Mouse (Mus musculus): ENCODE results near the gene Bcap29. TPM values are rescaled to one million over a fixed set of nuclear protein-coding genes. Genes with fewer than 3 reads are reported as not detected.
"Not testable (repeated sequence)": the region's sequence is repeated elsewhere in the genome, so short reads cannot be mapped to it uniquely, and the experiment has no call there.

Bcap29 gene
- polyA plus RNA-seq, 1 experiment from 2014 or later = 30.0 TPM

DNA sequence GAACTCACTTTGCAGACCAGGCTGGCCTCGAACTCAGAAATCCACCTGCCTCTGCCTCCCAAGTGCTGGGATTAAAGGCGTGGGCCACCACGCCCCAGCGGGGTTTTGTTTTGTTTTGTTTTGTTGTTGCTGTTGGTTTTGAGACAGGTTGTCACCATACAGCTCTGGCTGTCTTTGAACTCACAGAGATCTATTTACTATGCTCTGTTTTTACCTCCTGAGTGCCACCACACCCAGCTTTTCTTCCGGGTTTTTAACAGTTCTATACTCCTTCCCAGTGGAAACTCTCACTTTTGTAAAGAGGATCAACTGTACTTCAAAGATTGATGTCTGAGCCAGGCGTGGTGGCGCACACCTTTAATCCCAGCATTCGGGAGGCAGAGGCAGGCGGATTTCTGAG is 6.1 kb downstream of the Bcap29 start:
- H3K4me1 ChIP-seq (ENCODE audit: control insufficient read depth, insufficient read depth, low read depth, low read length); ATAC-seq; H3K27me3 ChIP-seq (replicated peaks; ENCODE audit: control insufficient read depth, insufficient read depth, low read length); H3K36me3 ChIP-seq (ENCODE audit: control insufficient read depth, insufficient read depth, low read length); H3K4me3 ChIP-seq (ENCODE audit: low read length); H3K9me3 ChIP-seq (ENCODE audit: control insufficient read depth, low read length); H3K9ac ChIP-seq (ENCODE audit: low read depth, low read length); H3K4me2 ChIP-seq (ENCODE audit: low read length); H3K27ac ChIP-seq (ENCODE audit: low read depth, low read length): not testable (repeated sequence)
- 94% methylated on average over 9 of the region's 9 CpGs for WGBS

- H3K27me3 ChIP-seq (replicated peaks; ENCODE audit: control insufficient read depth, insufficient read depth, low read length) = no peaks in the 10 kb centered on the region
- WGBS = 100% methylated on average over 1 of the region's 1 CpGs
- H3K9ac ChIP-seq (ENCODE audit: low read depth, low read length) = no peak overlapping the region
- H3K4me3 ChIP-seq (ENCODE audit: low read length) = no peak overlapping the region
- H3K9me3 ChIP-seq (ENCODE audit: control insufficient read depth, low read length) = no peaks in the 10 kb centered on the region
- 0 out of 2 replicates have a peak, but pooled peaks cover 3% of the 10 kb centered on the region for H3K36me3 ChIP-seq (ENCODE audit: control insufficient read depth, insufficient read depth, low read length)
- no peak overlapping the region for H3K4me2 ChIP-seq (ENCODE audit: low read length)
- no peak for ATAC-seq
- no peaks in the 10 kb centered on the region for H3K4me1 ChIP-seq (ENCODE audit: control insufficient read depth, insufficient read depth, low read depth, low read length)
- no peak overlapping the region for H3K27ac ChIP-seq (ENCODE audit: low read depth, low read length)
Measured at GRCm38 (mm10) chr12:31625016-31625415, 9.4 kb downstream of the Bcap29 start.

DNA sequence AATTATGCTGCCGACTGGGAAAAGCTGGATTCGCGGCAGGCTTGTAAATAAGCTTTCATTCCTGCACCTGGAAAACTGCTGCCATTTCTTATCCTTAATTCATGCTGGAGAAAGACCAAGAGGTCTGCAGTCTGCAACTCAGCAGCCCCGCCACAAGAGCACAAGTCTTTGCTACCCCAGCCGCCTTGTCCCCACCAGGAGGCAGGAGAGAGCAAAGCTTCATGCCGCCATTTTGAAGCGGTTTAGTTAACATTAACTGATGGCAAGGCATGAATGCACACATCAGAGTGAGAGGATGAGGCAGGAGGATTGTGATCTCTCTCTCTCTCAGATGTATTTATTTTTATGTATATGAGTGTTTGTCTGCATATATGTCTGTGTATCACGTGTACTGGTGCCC is 14.4 kb downstream of the Bcap29 start:
- Histone ChIP-seq H3K4me1 (ENCODE audit: control insufficient read depth, insufficient read depth, low read depth, low read length) (no peaks in the 10 kb centered on the region), H3K36me3 (ENCODE audit: control insufficient read depth, insufficient read depth, low read length) (0 out of 2 replicates have a peak, but pooled peaks cover 2% of the 10 kb centered on the region), H3K4me3 (ENCODE audit: low read length) (no peak overlapping the region), H3K4me2 (ENCODE audit: low read length) (no peak overlapping the region), H3K27me3 (replicated peaks; ENCODE audit: control insufficient read depth, insufficient read depth, low read length) (no peaks in the 10 kb centered on the region), H3K9me3 (ENCODE audit: control insufficient read depth, low read length) (peaks cover 2% of the 10 kb centered on the region; the same call in 1 of the 2 replicates), H3K9ac (ENCODE audit: low read depth, low read length) (no peak overlapping the region), H3K27ac (ENCODE audit: low read depth, low read length) (no peak overlapping the region)
- 81% methylated on average over 8 of the region's 8 CpGs for WGBS
- ATAC-seq = no peak

DNA sequence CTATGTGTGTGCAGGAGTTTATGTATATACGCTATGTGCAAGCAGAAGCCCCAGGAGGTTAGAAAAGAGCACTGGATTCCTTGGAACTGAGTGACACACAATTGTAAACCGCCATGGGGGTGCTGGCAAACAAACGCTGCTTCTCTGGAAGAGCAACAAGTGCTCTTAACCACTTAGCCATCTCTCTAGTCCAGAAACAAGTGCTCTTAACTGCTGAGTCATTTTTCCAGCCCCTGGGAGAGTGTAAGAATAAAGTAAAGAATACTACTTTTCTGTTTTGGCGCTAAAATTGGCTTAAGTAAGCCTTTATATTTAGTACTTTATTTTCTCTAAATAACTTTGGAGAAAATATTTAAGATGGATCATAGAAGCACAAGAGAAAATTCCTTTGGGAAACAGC is 21.1 kb downstream of the Bcap29 start:
- no peak overlapping the region for H3K27ac ChIP-seq (ENCODE audit: low read depth, low read length)
- no peak for ATAC-seq

GRCm38 (mm10) chr12:31608138-31608537 is 26.3 kb downstream of the Bcap29 start:
- no peaks in the 10 kb centered on the region for H3K36me3 ChIP-seq (ENCODE audit: control insufficient read depth, insufficient read depth, low read length)
- H3K9ac ChIP-seq (ENCODE audit: low read depth, low read length) = no peak overlapping the region
- H3K9me3 ChIP-seq (ENCODE audit: control insufficient read depth, low read length) = no peaks in the 10 kb centered on the region
- no peak overlapping the region for H3K4me2 ChIP-seq (ENCODE audit: low read length)
- no peak overlapping the region for H3K27ac ChIP-seq (ENCODE audit: low read depth, low read length)
- H3K4me1 ChIP-seq (ENCODE audit: control insufficient read depth, insufficient read depth, low read depth, low read length) = no peaks in the 10 kb centered on the region
- WGBS = 18% methylated on average over 3 of the region's 3 CpGs
- ATAC-seq = no peak
- no peaks in the 10 kb centered on the region for H3K27me3 ChIP-seq (replicated peaks; ENCODE audit: control insufficient read depth, insufficient read depth, low read length)
- no peak overlapping the region for H3K4me3 ChIP-seq (ENCODE audit: low read length)

More for the DNA sequence above, 21.1 kb downstream of the Bcap29 start:
- Histone ChIP-seq H3K9ac (ENCODE audit: low read depth, low read length) (no peak overlapping the region), H3K27me3 (replicated peaks; ENCODE audit: control insufficient read depth, insufficient read depth, low read length) (no peaks in the 10 kb centered on the region), H3K4me3 (ENCODE audit: low read length) (no peak overlapping the region), H3K4me2 (ENCODE audit: low read length) (no peak overlapping the region), H3K4me1 (ENCODE audit: control insufficient read depth, insufficient read depth, low read depth, low read length) (no peaks in the 10 kb centered on the region), H3K9me3 (ENCODE audit: control insufficient read depth, low read length) (peaks cover 2% of the 10 kb centered on the region; the same call in 1 of the 2 replicates), H3K36me3 (ENCODE audit: control insufficient read depth, insufficient read depth, low read length) (0 out of 2 replicates have a peak, but pooled peaks cover 2% of the 10 kb centered on the region)
- 45% methylated on average over 4 of the region's 4 CpGs for WGBS

DNA sequence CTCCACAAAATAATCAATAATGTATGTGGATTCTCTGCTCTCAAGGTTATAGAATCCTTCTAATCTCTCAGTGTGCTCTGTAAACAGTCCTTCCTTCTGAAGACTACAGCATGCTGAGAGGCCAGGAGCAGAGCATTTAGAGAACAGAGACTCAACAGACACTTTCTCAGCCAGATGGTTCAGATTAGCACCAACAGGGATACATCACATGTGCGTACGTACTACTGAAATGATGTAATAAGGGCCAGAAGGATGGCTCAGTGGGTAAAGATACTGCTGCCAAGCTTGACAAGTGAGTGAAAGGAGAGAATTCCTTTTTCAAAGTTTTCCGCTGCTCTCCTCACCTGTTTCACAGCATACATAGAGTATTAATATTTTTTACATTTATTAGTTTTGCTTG is 29.6 kb downstream of the Bcap29 start:
- H3K4me2 ChIP-seq (ENCODE audit: low read length) = no peak overlapping the region
- no peak for ATAC-seq
- H3K36me3 ChIP-seq (ENCODE audit: control insufficient read depth, insufficient read depth, low read length) = no peaks in the 10 kb centered on the region
- no peaks in the 10 kb centered on the region for H3K9me3 ChIP-seq (ENCODE audit: control insufficient read depth, low read length)
- no peak overlapping the region for H3K27ac ChIP-seq (ENCODE audit: low read depth, low read length)
- no peak overlapping the region for H3K4me3 ChIP-seq (ENCODE audit: low read length)
- no peaks in the 10 kb centered on the region for H3K27me3 ChIP-seq (replicated peaks; ENCODE audit: control insufficient read depth, insufficient read depth, low read length)
- WGBS = 83% methylated on average over 3 of the region's 3 CpGs
- H3K4me1 ChIP-seq (ENCODE audit: control insufficient read depth, insufficient read depth, low read depth, low read length) = no peaks in the 10 kb centered on the region
- no peak overlapping the region for H3K9ac ChIP-seq (ENCODE audit: low read depth, low read length)

- Histone ChIP-seq H3K4me2 (ENCODE audit: low read length) (no peak overlapping the region), H3K27ac (ENCODE audit: low read depth, low read length) (no peak overlapping the region), H3K9me3 (ENCODE audit: control insufficient read depth, low read length) (no peaks in the 10 kb centered on the region), H3K27me3 (replicated peaks; ENCODE audit: control insufficient read depth, insufficient read depth, low read length) (no peaks in the 10 kb centered on the region), H3K4me1 (ENCODE audit: control insufficient read depth, insufficient read depth, low read depth, low read length) (no peaks in the 10 kb centered on the region), H3K36me3 (ENCODE audit: control insufficient read depth, insufficient read depth, low read length) (no peaks in the 10 kb centered on the region), H3K4me3 (ENCODE audit: low read length) (no peak overlapping the region), H3K9ac (ENCODE audit: low read depth, low read length) (no peak overlapping the region)
- no peak for ATAC-seq
- WGBS = 81% methylated on average over 6 of the region's 6 CpGs
Measured at GRCm38 (mm10) chr12:31603586-31603985, 30.9 kb downstream of the Bcap29 start.

GRCm38 (mm10) chr12:31594296-31594695 is 40.2 kb downstream of the Bcap29 start:
- Histone ChIP-seq H3K27ac (ENCODE audit: low read depth, low read length) (no peak overlapping the region), H3K4me1 (ENCODE audit: control insufficient read depth, insufficient read depth, low read depth, low read length) (no peaks in the 10 kb centered on the region), H3K9me3 (ENCODE audit: control insufficient read depth, low read length) (no peaks in the 10 kb centered on the region), H3K4me3 (ENCODE audit: low read length) (no peak overlapping the region), H3K9ac (ENCODE audit: low read depth, low read length) (no peak overlapping the region), H3K27me3 (replicated peaks; ENCODE audit: control insufficient read depth, insufficient read depth, low read length) (no peaks in the 10 kb centered on the region), H3K4me2 (ENCODE audit: low read length) (no peak overlapping the region), H3K36me3 (ENCODE audit: control insufficient read depth, insufficient read depth, low read length) (no peaks in the 10 kb centered on the region)
- WGBS = 74% methylated on average over 3 of the region's 3 CpGs
- no peak for ATAC-seq

- ATAC-seq = no peak
- Histone ChIP-seq H3K9me3 (ENCODE audit: control insufficient read depth, low read length) (no peaks in the 10 kb centered on the region), H3K4me3 (ENCODE audit: low read length) (no peak overlapping the region), H3K27ac (ENCODE audit: low read depth, low read length) (no peak overlapping the region), H3K36me3 (ENCODE audit: control insufficient read depth, insufficient read depth, low read length) (no peaks in the 10 kb centered on the region), H3K4me2 (ENCODE audit: low read length) (no peak overlapping the region), H3K27me3 (replicated peaks; ENCODE audit: control insufficient read depth, insufficient read depth, low read length) (no peaks in the 10 kb centered on the region), H3K4me1 (ENCODE audit: control insufficient read depth, insufficient read depth, low read depth, low read length) (no peaks in the 10 kb centered on the region), H3K9ac (ENCODE audit: low read depth, low read length) (no peak overlapping the region)
- 39% methylated on average over 3 of the region's 3 CpGs for WGBS
Measured at GRCm38 (mm10) chr12:31592011-31592410, 42.4 kb downstream of the Bcap29 start.

GRCm38 (mm10) chr12:31583726-31584125 is 50.7 kb downstream of the Bcap29 start:
- Histone ChIP-seq H3K4me2 (ENCODE audit: low read length) (no peak overlapping the region), H3K9me3 (ENCODE audit: control insufficient read depth, low read length) (no peaks in the 10 kb centered on the region), H3K4me1 (ENCODE audit: control insufficient read depth, insufficient read depth, low read depth, low read length) (peaks cover 4% of the 10 kb centered on the region; the same call in 1 of the 2 replicates), H3K27me3 (replicated peaks; ENCODE audit: control insufficient read depth, insufficient read depth, low read length) (no peaks in the 10 kb centered on the region), H3K9ac (ENCODE audit: low read depth, low read length) (no peak overlapping the region), H3K36me3 (ENCODE audit: control insufficient read depth, insufficient read depth, low read length) (no peaks in the 10 kb centered on the region), H3K27ac (ENCODE audit: low read depth, low read length) (no peak overlapping the region), H3K4me3 (ENCODE audit: low read length) (no peak overlapping the region)
- WGBS = 90% methylated on average over 2 of the region's 2 CpGs
- no peak for ATAC-seq

All from hindbrain, embryonic 16.5 days (tissue).